Mouse (Mus musculus): ENCODE measurements around the gene Gm19668.

GRCm38 (mm10) chr10:77847538-77847937, 48.6 kb upstream of the Gm19668 start:
- TF ChIP-seq CHD2 (IDR thresholded peaks at IDR 0.05; ENCODE audit: low read depth, low read length) (no peak), ZC3H11A (IDR thresholded peaks at IDR 0.05; ENCODE audit: borderline replicate concordance, low read depth, low read length) (no peak), ZNF384 (IDR thresholded peaks at IDR 0.05; ENCODE audit: low read depth, low read length) (no peak), HCFC1 (IDR thresholded peaks at IDR 0.05; ENCODE audit: borderline replicate concordance, insufficient read depth, low read length) (no peak)

All from ES-E14 (cell line).